Mouse (Mus musculus): ENCODE results near the gene Dcst2. TPM values are rescaled to one million over a fixed set of nuclear protein-coding genes. Genes with fewer than 3 reads are reported as not detected.

The Dcst2 gene
- polyA plus RNA-seq, 1 experiment from 2014 or later: 0.19 TPM

GRCm38 (mm10) chr3:89390699-89391662 lies 29.2 kb downstream of the Dcst2 start:
- WGBS: 8% methylated on average over 19 of the region's 19 CpGs

GRCm38 (mm10) chr3:89391663-89392511 lies 30.1 kb downstream of the Dcst2 start:
- no peak for ATAC-seq (ENCODE audit: borderline replicate concordance, extremely low read depth, low FRiP score, low TSS enrichment)
- Histone ChIP-seq H3K9me3 (no peaks in the 10 kb centered on the region), H3K27ac (peak overlapping the region; percentile 93), H3K4me3 (peak overlapping the region; percentile 60), H3K36me3 (no peaks in the 10 kb centered on the region), H3K4me2 (peak overlapping the region; percentile 97), H3K27me3 (no peaks in the 10 kb centered on the region), H3K9ac (peak overlapping the region; percentile 60), H3K4me1 (peaks cover 74% of the 10 kb centered on the region)
- WGBS: under 1% methylated on average over 50 of the region's 56 CpGs

More at GRCm38 (mm10) chr3:89390699-89391662, 29.2 kb downstream of the Dcst2 start:
- Histone ChIP-seq H3K36me3 (no peaks in the 10 kb centered on the region), H3K9me3 (no peaks in the 10 kb centered on the region), H3K4me1 (peaks cover 73% of the 10 kb centered on the region), H3K4me2 (peak overlapping the region; percentile 97), H3K4me3 (peak overlapping the region; percentile 60), H3K27ac (peak overlapping the region; percentile 93), H3K9ac (peak overlapping the region; percentile 60), H3K27me3 (no peaks in the 10 kb centered on the region)
- ATAC-seq (ENCODE audit: borderline replicate concordance, extremely low read depth, low FRiP score, low TSS enrichment): no peak

- no peaks in the 10 kb centered on the region for H3K27me3 ChIP-seq
- H3K4me1 ChIP-seq: peaks cover 65% of the 10 kb centered on the region
- H3K4me3 ChIP-seq: peak overlapping the region; percentile 60
- no peaks in the 10 kb centered on the region for H3K9me3 ChIP-seq
- H3K36me3 ChIP-seq: no peaks in the 10 kb centered on the region
- peak overlapping the region; percentile 60 for H3K9ac ChIP-seq
- WGBS: 0% methylated on average over 17 of the region's 24 CpGs
- H3K4me2 ChIP-seq: peak overlapping the region; percentile 97
- ATAC-seq (ENCODE audit: borderline replicate concordance, extremely low read depth, low FRiP score, low TSS enrichment): no peak
- H3K27ac ChIP-seq: peak overlapping the region; percentile 93
Measured at GRCm38 (mm10) chr3:89392871-89393311, 31.1 kb downstream of the Dcst2 start.

GRCm38 (mm10) chr3:89393605-89394004 lies 31.8 kb downstream of the Dcst2 start:
- Histone ChIP-seq H3K9me3 (no peaks in the 10 kb centered on the region), H3K27ac (peak overlapping the region; percentile 93), H3K9ac (peak overlapping the region; percentile 59), H3K27me3 (no peaks in the 10 kb centered on the region), H3K36me3 (no peaks in the 10 kb centered on the region), H3K4me3 (peak overlapping the region; percentile 60), H3K4me1 (peaks cover 58% of the 10 kb centered on the region), H3K4me2 (peak overlapping the region; percentile 97)
- ATAC-seq (ENCODE audit: borderline replicate concordance, extremely low read depth, low FRiP score, low TSS enrichment): peak; percentile 95
- 0% methylated on average over 15 of the region's 15 CpGs for WGBS

- H3K4me1 ChIP-seq: peaks cover 56% of the 10 kb centered on the region
- 0% methylated on average over 41 of the region's 42 CpGs for WGBS
- H3K9me3 ChIP-seq: no peaks in the 10 kb centered on the region
- no peaks in the 10 kb centered on the region for H3K36me3 ChIP-seq
- H3K4me2 ChIP-seq: peak within 1 kb of the TSS; percentile 97
- peak within 1 kb of the TSS; percentile 59 for H3K9ac ChIP-seq
- peak within 1 kb of the TSS; percentile 60 for H3K4me3 ChIP-seq
- no peaks in the 10 kb centered on the region for H3K27me3 ChIP-seq
- peak; percentile 50 for ATAC-seq (ENCODE audit: borderline replicate concordance, extremely low read depth, low FRiP score, low TSS enrichment)
- peak within 1 kb of the TSS; percentile 93 for H3K27ac ChIP-seq
Measured at GRCm38 (mm10) chr3:89394006-89394893, 32.5 kb downstream of the Dcst2 start, which contains the start of gene Zbtb7b. Gene Zbtb7b (minus strand): TSS chr3:89394776.

- Histone ChIP-seq H3K36me3 (no peaks in the 10 kb centered on the region), H3K4me1 (peaks cover 50% of the 10 kb centered on the region), H3K27me3 (no peaks in the 10 kb centered on the region), H3K9ac (peak overlapping the region; percentile 59), H3K4me3 (peak overlapping the region; percentile 60), H3K9me3 (no peaks in the 10 kb centered on the region), H3K4me2 (peak overlapping the region; percentile 97), H3K27ac (peak overlapping the region; percentile 93)
- 0% methylated on average over 12 of the region's 12 CpGs for WGBS
- peak; percentile 4; the same call in 1 of the 2 replicates for ATAC-seq (ENCODE audit: borderline replicate concordance, extremely low read depth, low FRiP score, low TSS enrichment)
Measured at GRCm38 (mm10) chr3:89394894-89395256, 33.1 kb downstream of the Dcst2 start.

- Histone ChIP-seq H3K9ac (peak overlapping the region; percentile 59), H3K27ac (peak overlapping the region; percentile 93), H3K4me3 (peak overlapping the region; percentile 60), H3K36me3 (no peaks in the 10 kb centered on the region), H3K4me2 (peak overlapping the region; percentile 97), H3K4me1 (peaks cover 44% of the 10 kb centered on the region), H3K27me3 (no peaks in the 10 kb centered on the region), H3K9me3 (no peaks in the 10 kb centered on the region)
- 4% methylated on average over 10 of the region's 10 CpGs for WGBS
- no peak for ATAC-seq (ENCODE audit: borderline replicate concordance, extremely low read depth, low FRiP score, low TSS enrichment)
Measured at GRCm38 (mm10) chr3:89395419-89395805, 33.6 kb downstream of the Dcst2 start.

GRCm38 (mm10) chr3:89395806-89396653 lies 34.3 kb downstream of the Dcst2 start:
- Histone ChIP-seq H3K27me3 (no peaks in the 10 kb centered on the region), H3K9me3 (no peaks in the 10 kb centered on the region), H3K4me3 (peak overlapping the region; percentile 60), H3K36me3 (no peaks in the 10 kb centered on the region), H3K4me1 (peaks cover 38% of the 10 kb centered on the region), H3K9ac (peak overlapping the region; percentile 48), H3K4me2 (peak overlapping the region; percentile 97), H3K27ac (peak overlapping the region; percentile 93)
- WGBS: 1% methylated on average over 42 of the region's 44 CpGs
- ATAC-seq (ENCODE audit: borderline replicate concordance, extremely low read depth, low FRiP score, low TSS enrichment): no peak

GRCm38 (mm10) chr3:89396654-89397005 lies 34.9 kb downstream of the Dcst2 start:
- H3K4me3 ChIP-seq: peak overlapping the region; percentile 60
- H3K4me2 ChIP-seq: peak overlapping the region; percentile 97
- peaks cover 32% of the 10 kb centered on the region for H3K4me1 ChIP-seq
- H3K9me3 ChIP-seq: no peaks in the 10 kb centered on the region
- ATAC-seq (ENCODE audit: borderline replicate concordance, extremely low read depth, low FRiP score, low TSS enrichment): no peak
- H3K27me3 ChIP-seq: no peaks in the 10 kb centered on the region
- H3K27ac ChIP-seq: 0 out of 2 replicates have a peak overlapping the region, but pooled peaks have one; percentile 93
- WGBS: under 1% methylated on average over 4 of the region's 4 CpGs
- H3K36me3 ChIP-seq: no peaks in the 10 kb centered on the region; the same call in 1 of the 2 replicates
- peak overlapping the region; percentile 48; the same call in 1 of the 2 replicates for H3K9ac ChIP-seq

GRCm38 (mm10) chr3:89401329-89401728 lies 39.6 kb downstream of the Dcst2 start:
- 82% methylated on average over 7 of the region's 7 CpGs for WGBS
- H3K36me3 ChIP-seq: peaks cover 20% of the 10 kb centered on the region
- no peak overlapping the region for H3K27ac ChIP-seq
- H3K4me2 ChIP-seq: no peak overlapping the region
- H3K27me3 ChIP-seq: no peaks in the 10 kb centered on the region
- ATAC-seq (ENCODE audit: borderline replicate concordance, extremely low read depth, low FRiP score, low TSS enrichment): no peak
- no peak overlapping the region for H3K9ac ChIP-seq
- no peaks in the 10 kb centered on the region for H3K9me3 ChIP-seq
- H3K4me1 ChIP-seq: peaks cover 6% of the 10 kb centered on the region
- H3K4me3 ChIP-seq: no peak overlapping the region

Data from lung, embryonic 15.5 days (tissue).